Mouse (Mus musculus) hindbrain, postnatal 0 days (tissue): ENCODE results near the gene Mfng. TPM values are rescaled to one million over a fixed set of nuclear protein-coding genes. Genes with fewer than 3 reads are reported as not detected.

Experiments used
- ATAC-seq: fragments of 200-750 bp; cut with Nextera tagmentation; 2 replicates; pipeline ENCODE4 v1.8.0; 2017; ENCODE audit warnings: mild to moderate bottlenecking, moderate TSS enrichment, moderate library complexity
- DNase-seq: peaks from one replicate; pipeline ENCODE4 v3.0.0-alpha.2; 2015; ENCODE audit warnings: low spot score
- H3K27ac ChIP-seq: fragments of 300-500 bp; sonication (generic); 2 replicates; pipeline ENCODE4 v1.5.1; 2014; ENCODE audit warnings: mild to moderate bottlenecking
- H3K27me3 ChIP-seq: fragments of 300-500 bp; sonication (generic); 2 replicates; pipeline ENCODE4 v1.6.1; 2014; ENCODE audit warnings: low read length, mixed read lengths; ENCODE audit not compliant: insufficient read depth
- H3K36me3 ChIP-seq: fragments of 300-500 bp; sonication (generic); 2 replicates; pipeline ENCODE4 v1.6.1; 2014; ENCODE audit warnings: low read length, mixed read lengths; ENCODE audit not compliant: insufficient read depth
- H3K4me1 ChIP-seq: fragments of 300-500 bp; sonication (generic); 2 replicates; pipeline ENCODE4 v1.6.1; 2014; ENCODE audit warnings: antibody characterized with exemption, low read length, mixed read lengths; ENCODE audit not compliant: insufficient read depth
- H3K4me2 ChIP-seq: fragments of 300-500 bp; sonication (generic); 2 replicates; pipeline ENCODE4 v1.6.1; 2014; ENCODE audit warnings: low read depth, mild to moderate bottlenecking, low read length, moderate library complexity, mixed read lengths
- H3K4me3 ChIP-seq: fragments of 300-500 bp; sonication (generic); 2 replicates; pipeline ENCODE4 v1.5.1; 2014; ENCODE audit warnings: low read length
- H3K9ac ChIP-seq: fragments of 300-500 bp; sonication (generic); replicated peaks from 2 replicates; pipeline ENCODE4 v1.6.1; 2014; ENCODE audit warnings: mild to moderate bottlenecking, low read length, moderate library complexity, mixed read lengths
- H3K9me3 ChIP-seq: fragments of 300-500 bp; sonication (generic); 2 replicates; pipeline ENCODE4 v1.6.1; 2016; ENCODE audit warnings: low read length, mixed read lengths
- CTCF ChIP-seq: IDR thresholded peaks from 2 replicates; pipeline ENCODE4 v1.5.1; 2016; ENCODE audit warnings: antibody characterized with exemption, control low read depth, low read depth
- WGBS: fragments of 180-500 bp; shearing (Covaris S2); extraction: QIAGEN DNeasy Blood & Tissue Kit; methylation state at CpG from one replicate; pipeline ENCODE4 v1.1.7; 2014; 5-methylcytosine and 5-hydroxymethylcytosine counted together
- polyA plus RNA-seq: library from polyadenylated mRNA; unstranded; fragments of >200 nt; fragmentation: Nextera tagmentation; extraction: Ambion mirVana; gene quantifications from 2 replicates; pipeline ENCODE4 v1.2.1, GENCODE M21; 2015
- total RNA-seq: library from RNA; depleted of rRNA; stranded (reverse); fragments of >200 nt; gene quantifications from 2 replicates; pipeline ENCODE4 v1.2.3, GENCODE M21; 2014; rRNA removed

Mfng gene
- total RNA-seq (12.7 and 15.2 TPM in 2 replicates), polyA plus RNA-seq (16.6 and 17.9 TPM in 2 replicates)

- 0 out of 2 replicates have a peak within 1 kb of the TSS, but pooled peaks have one; percentile 6 for H3K9ac ChIP-seq
- H3K4me1 ChIP-seq, result peaks cover 3% of the 10 kb centered on the region; the same call in 1 of the 2 replicates
- peak; percentile 85 for DNase-seq
- 7% methylated on average over 10 of the region's 11 CpGs for WGBS
- no peak for TF ChIP-seq CTCF
- H3K4me2 ChIP-seq, result peak within 1 kb of the TSS; percentile 39
- H3K27me3 ChIP-seq, result no peaks in the 10 kb centered on the region
- H3K9me3 ChIP-seq, result no peaks in the 10 kb centered on the region
- no peaks in the 10 kb centered on the region for H3K36me3 ChIP-seq
- ATAC-seq, result peak; percentile 72
- peak within 1 kb of the TSS; percentile 72; the same call in 1 of the 2 replicates for H3K27ac ChIP-seq
- H3K4me3 ChIP-seq, result peak within 1 kb of the TSS; percentile 8
Measured at GRCm38 (mm10) chr15:78773290-78773729, at the start of gene Mfng. Gene Mfng (minus strand): TSS chr15:78773475.

GRCm38 (mm10) chr15:78816074-78816391, 42.8 kb upstream of the Mfng start:
- Histone ChIP-seq H3K27ac (no peak overlapping the region), H3K4me1 (no peaks in the 10 kb centered on the region)
- no peak for DNase-seq

GRCm38 (mm10) chr15:78815314-78816073, 42.2 kb upstream of the Mfng start:
- WGBS, result 55% methylated on average over 11 of the region's 11 CpGs
- Histone ChIP-seq H3K36me3 (no peaks in the 10 kb centered on the region), H3K9ac (no peak overlapping the region), H3K4me1 (no peaks in the 10 kb centered on the region), H3K27ac (no peak overlapping the region), H3K27me3 (no peaks in the 10 kb centered on the region), H3K4me3 (no peak overlapping the region), H3K9me3 (no peaks in the 10 kb centered on the region), H3K4me2 (no peak overlapping the region)
- ATAC-seq, result no peak
- no peak for DNase-seq
- no peak for TF ChIP-seq CTCF

More at GRCm38 (mm10) chr15:78816074-78816391, 42.8 kb upstream of the Mfng start:
- 73% methylated on average over 6 of the region's 6 CpGs for WGBS
- no peak overlapping the region for H3K9ac ChIP-seq
- H3K36me3 ChIP-seq, result no peaks in the 10 kb centered on the region
- no peak for ATAC-seq
- TF ChIP-seq CTCF, result no peak
- H3K27me3 ChIP-seq, result no peaks in the 10 kb centered on the region
- H3K4me3 ChIP-seq, result no peak overlapping the region
- no peaks in the 10 kb centered on the region for H3K9me3 ChIP-seq
- H3K4me2 ChIP-seq, result no peak overlapping the region

- no peaks in the 10 kb centered on the region for H3K27me3 ChIP-seq
- H3K9ac ChIP-seq, result no peak overlapping the region
- H3K27ac ChIP-seq, result no peak overlapping the region
- TF ChIP-seq CTCF, result no peak
- DNase-seq (no peak), ATAC-seq (no peak)
- H3K4me2 ChIP-seq, result no peak overlapping the region
- WGBS, result 84% methylated on average over 4 of the region's 4 CpGs
- H3K36me3 ChIP-seq, result no peaks in the 10 kb centered on the region
- H3K9me3 ChIP-seq, result no peaks in the 10 kb centered on the region
- no peak overlapping the region for H3K4me3 ChIP-seq
- no peaks in the 10 kb centered on the region for H3K4me1 ChIP-seq
Measured at GRCm38 (mm10) chr15:78813603-78814002, 40.3 kb upstream of the Mfng start.

- H3K27me3 ChIP-seq, result no peaks in the 10 kb centered on the region
- no peak overlapping the region for H3K27ac ChIP-seq
- WGBS, result 55% methylated on average over 9 of the region's 9 CpGs
- no peaks in the 10 kb centered on the region for H3K36me3 ChIP-seq
- H3K4me1 ChIP-seq, result no peaks in the 10 kb centered on the region
- TF ChIP-seq CTCF, result no peak
- H3K9ac ChIP-seq, result no peak overlapping the region
- ATAC-seq, result no peak
- no peaks in the 10 kb centered on the region for H3K9me3 ChIP-seq
- DNase-seq, result no peak
- H3K4me3 ChIP-seq, result no peak overlapping the region
- no peak overlapping the region for H3K4me2 ChIP-seq
Measured at GRCm38 (mm10) chr15:78810146-78810545, 36.9 kb upstream of the Mfng start.

GRCm38 (mm10) chr15:78809739-78810138, 36.5 kb upstream of the Mfng start:
- Histone ChIP-seq H3K27me3 (no peaks in the 10 kb centered on the region), H3K9ac (no peak overlapping the region), H3K9me3 (no peaks in the 10 kb centered on the region), H3K36me3 (no peaks in the 10 kb centered on the region), H3K4me1 (no peaks in the 10 kb centered on the region), H3K4me2 (no peak overlapping the region), H3K4me3 (no peak overlapping the region), H3K27ac (no peak overlapping the region)
- ATAC-seq, result no peak
- no peak for TF ChIP-seq CTCF
- no peak for DNase-seq
- 61% methylated on average over 9 of the region's 9 CpGs for WGBS

GRCm38 (mm10) chr15:78808980-78809379, 35.7 kb upstream of the Mfng start:
- no peak overlapping the region for H3K4me2 ChIP-seq
- H3K4me3 ChIP-seq, result no peak overlapping the region
- WGBS, result 94% methylated on average over 2 of the region's 2 CpGs
- ATAC-seq, result no peak
- DNase-seq, result no peak
- no peak overlapping the region for H3K9ac ChIP-seq
- H3K9me3 ChIP-seq, result no peaks in the 10 kb centered on the region
- no peaks in the 10 kb centered on the region for H3K27me3 ChIP-seq
- no peaks in the 10 kb centered on the region for H3K4me1 ChIP-seq
- H3K36me3 ChIP-seq, result no peaks in the 10 kb centered on the region
- no peak for TF ChIP-seq CTCF
- no peak overlapping the region for H3K27ac ChIP-seq
